Mouse (Mus musculus) ES-E14 (cell line): ENCODE results near the gene Hipk4. TPM values are rescaled to one million over a fixed set of nuclear protein-coding genes. Genes with fewer than 3 reads are reported as not detected.
A peak's percentile ranks its signal among the peaks of the same experiment; 100 is the strongest.

Experiments used
- DNase-seq: peaks from one replicate; pipeline ENCODE4 v3.0.0-alpha.2; 2013; ENCODE audit warnings: low read depth, low spot score
- H3K27ac ChIP-seq: 2 replicates; pipeline ENCODE4 v1.5.1; 2012; ENCODE audit warnings: low read depth, mild to moderate bottlenecking, low read length, moderate library complexity, mixed read lengths; ENCODE audit not compliant: poor library complexity, insufficient read depth, severe bottlenecking
- H3K36me3 ChIP-seq: 2 replicates; pipeline ENCODE4 v1.6.1; 2012; ENCODE audit warnings: mild to moderate bottlenecking, low read length, moderate library complexity, mixed read lengths; ENCODE audit not compliant: control insufficient read depth, poor library complexity, insufficient read depth, severe bottlenecking
- H3K4me1 ChIP-seq, 2 experiments: fragments of 150-350 bp in 1 of 2; sonication (generic) in 1 of 2; 2 replicates each; pipeline ENCODE4 v1.6.1; 2012; ENCODE audit warnings: low read length in 2 of 2, mild to moderate bottlenecking in 1 of 2, mixed read lengths in 1 of 2; ENCODE audit not compliant: control insufficient read depth in 2 of 2, insufficient read depth in 2 of 2, poor library complexity in 1 of 2
- H3K4me3 ChIP-seq, 2 experiments: fragments of 150-350 bp in 1 of 2; sonication (generic) in 1 of 2; 2 replicates each; pipeline ENCODE4 v1.5.1; 2012; ENCODE audit warnings: low read length in 2 of 2, low read depth in 1 of 2, mild to moderate bottlenecking in 1 of 2, mixed read lengths in 1 of 2; ENCODE audit not compliant: insufficient read depth in 1 of 2, poor library complexity in 1 of 2, severe bottlenecking in 1 of 2
- H3K9ac ChIP-seq: 2 replicates; pipeline ENCODE4 v1.6.1; 2012; ENCODE audit warnings: low read depth, mild to moderate bottlenecking, low read length, mixed read lengths; ENCODE audit not compliant: poor library complexity, insufficient read depth, severe bottlenecking
- H3K9me3 ChIP-seq: fragments of 150-350 bp; sonication (generic); 2 replicates; pipeline ENCODE4 v1.6.1; 2012; ENCODE audit warnings: low read depth, mild to moderate bottlenecking, low read length; ENCODE audit not compliant: control insufficient read depth, insufficient read depth
- CHD2 ChIP-seq: IDR thresholded peaks from 2 replicates; pipeline ENCODE4 v1.6.1; 2014; ENCODE audit warnings: mild to moderate bottlenecking, low read depth, low read length, inconsistent platforms
- HCFC1 ChIP-seq: IDR thresholded peaks from 2 replicates; pipeline ENCODE4 v1.6.1; 2012; ENCODE audit warnings: low read length, inconsistent platforms, borderline replicate concordance; ENCODE audit not compliant: insufficient read depth
- MAFK ChIP-seq: IDR thresholded peaks from 2 replicates; pipeline ENCODE4 v1.6.1; 2014; ENCODE audit warnings: mild to moderate bottlenecking, low read depth, low read length, inconsistent platforms; ENCODE audit not compliant: insufficient read depth
- ZC3H11A ChIP-seq: IDR thresholded peaks from 2 replicates; pipeline ENCODE4 v1.6.1; 2012; ENCODE audit warnings: low read depth, mild to moderate bottlenecking, inconsistent platforms, low read length, borderline replicate concordance
- ZNF384 ChIP-seq: IDR thresholded peaks from 2 replicates; pipeline ENCODE4 v1.6.1; 2012; ENCODE audit warnings: low read depth, low read length, inconsistent platforms
- in situ Hi-C, 2 experiments: fragments of 600-800 bp; cut with MboI; formaldehyde crosslinking; loops; one replicate each; pipeline ENCODE4 v1.15.1; 2025; ENCODE audit warnings: low sequenced_read_pairs in 2 of 2, inconsistent platforms in 1 of 2; ENCODE audit not compliant: unreplicated experiment in 2 of 2
- total RNA-seq: library from RNA; depleted of rRNA; stranded (reverse); fragments of 300-350 nt; gene quantifications from 2 replicates; pipeline ENCODE4 v1.2.3, GENCODE M21; 2012

Hipk4 gene
- total RNA-seq, 1 experiment = 1.7 TPM

GRCm38 (mm10) chr7:27501620-27502019, 21.4 kb upstream of the Hipk4 start:
- Histone ChIP-seq H3K27ac (no peak overlapping the region), H3K9ac (no peak overlapping the region), H3K4me1 (peaks cover 14 to 39% of the 10 kb centered on the region in 2 experiments; a peak in 3 of 4 replicates), H3K9me3 (no peaks in the 10 kb centered on the region), H3K4me3 (no peak overlapping the region), H3K36me3 (no peaks in the 10 kb centered on the region)
- no peak for TF ChIP-seq ZNF384
- no peak for TF ChIP-seq HCFC1
- TF ChIP-seq CHD2 = no peak
- TF ChIP-seq MAFK = no peak
- TF ChIP-seq ZC3H11A = no peak
- in situ Hi-C loops = no loop called here
- no peak for DNase-seq

DNA sequence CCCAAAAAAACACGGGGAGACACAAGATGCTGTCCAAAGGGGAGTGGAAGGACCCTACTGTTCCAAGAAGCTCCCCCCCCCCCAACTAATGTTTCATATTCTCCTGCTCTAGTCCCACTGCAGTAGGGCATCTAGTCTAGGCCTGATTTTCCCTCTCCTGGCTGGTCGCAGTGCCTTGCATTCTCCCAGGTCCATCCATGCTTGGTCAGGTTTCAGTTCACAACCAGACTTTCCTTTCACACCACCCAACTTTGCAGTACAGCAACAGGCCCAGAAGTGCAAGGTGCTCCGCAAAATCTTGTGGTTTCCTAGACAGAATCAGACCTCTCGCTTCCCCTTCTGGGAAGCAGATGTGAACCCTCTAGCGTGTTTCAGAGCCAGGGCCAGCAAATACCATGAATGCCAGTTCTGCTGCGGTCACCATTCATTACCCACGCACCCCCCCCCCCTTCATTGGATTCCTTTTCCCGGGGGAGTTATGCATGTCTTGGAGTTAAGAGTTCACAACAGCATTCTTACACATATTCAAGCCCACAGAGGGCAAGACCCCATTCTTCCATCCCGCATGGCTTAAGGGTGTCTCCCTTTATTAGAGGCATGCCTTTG, 16.2 kb upstream of the Hipk4 start:
- no peaks in the 10 kb centered on the region for H3K36me3 ChIP-seq
- DNase-seq = no peak
- no peak overlapping the region; the same call in 1 of the 2 replicates for H3K27ac ChIP-seq
- TF ChIP-seq ZNF384 = no peak
- TF ChIP-seq HCFC1 = no peak
- TF ChIP-seq ZC3H11A = no peak
- TF ChIP-seq MAFK = no peak
- no peak for TF ChIP-seq CHD2
- in situ Hi-C loops = no loop called here
- no peak overlapping the region for H3K9ac ChIP-seq
- H3K4me1 ChIP-seq = peaks cover 13 to 25% of the 10 kb centered on the region in 2 experiments; a peak in 3 of 4 replicates
- no peaks in the 10 kb centered on the region for H3K9me3 ChIP-seq
- H3K4me3 ChIP-seq = peak overlapping the region in 1 of 2 experiments; percentile 95; a peak in 2 of 4 replicates

DNA sequence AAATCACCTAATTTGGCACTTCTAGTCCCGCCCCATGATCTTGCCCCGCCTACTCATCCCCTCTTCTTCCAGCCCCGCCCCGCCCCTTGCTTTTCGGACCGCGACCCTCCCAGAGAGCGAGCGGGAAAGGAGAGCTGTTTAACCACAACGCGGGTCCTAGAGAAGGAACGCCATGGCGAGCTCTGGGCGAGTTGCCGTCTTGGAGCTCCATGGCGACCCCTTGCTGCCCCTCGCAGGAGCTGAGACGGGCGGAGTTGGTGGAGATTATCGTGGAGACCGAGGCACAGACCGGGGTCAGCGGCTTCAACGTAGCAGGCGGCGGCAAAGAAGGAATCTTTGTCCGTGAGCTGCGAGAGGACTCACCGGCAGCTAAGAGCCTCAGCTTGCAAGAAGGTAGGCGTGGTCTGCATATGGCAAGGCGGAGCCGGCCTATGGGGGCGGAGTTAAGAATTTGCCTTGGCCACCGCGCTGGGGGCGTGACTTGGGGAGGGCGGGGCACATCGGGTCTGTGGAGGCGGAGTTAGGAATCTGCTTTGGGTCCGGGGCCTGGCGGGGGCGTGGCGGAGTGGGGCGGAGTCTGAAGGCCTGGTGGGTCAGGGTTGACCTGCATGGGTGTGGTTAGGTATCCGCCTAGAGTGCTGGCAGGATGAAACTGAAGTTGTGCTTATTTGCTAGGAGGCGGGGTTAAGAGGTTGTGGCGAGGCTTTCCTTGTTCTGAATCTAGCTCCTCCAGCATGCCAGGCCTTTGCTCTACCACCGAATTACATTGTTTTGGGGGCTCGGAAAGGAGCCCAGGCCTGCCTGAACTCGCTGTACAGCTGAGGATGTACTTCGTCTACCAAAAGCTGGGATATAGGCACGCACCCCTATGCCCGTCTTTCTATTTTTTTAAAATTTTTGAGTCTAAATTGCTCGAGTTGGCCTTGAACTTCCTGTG, 15.1 kb upstream of the Hipk4 start:
- TF ChIP-seq HCFC1 = peak; percentile 54; the same call in 1 of the 2 replicates
- TF ChIP-seq CHD2 = no peak; the same call in 1 of the 2 replicates
- no peak for TF ChIP-seq ZNF384
- in situ Hi-C loops = no loop called here
- Histone ChIP-seq H3K9me3 (no peaks in the 10 kb centered on the region), H3K27ac (peak overlapping the region; percentile 98), H3K9ac (peak overlapping the region; percentile 99), H3K4me3 (peak overlapping the region; percentile 95 to 96), H3K36me3 (no peaks in the 10 kb centered on the region), H3K4me1 (peaks cover 11 to 25% of the 10 kb centered on the region in 2 experiments; a peak in 3 of 4 replicates)
- DNase-seq = peak; percentile 99

DNA sequence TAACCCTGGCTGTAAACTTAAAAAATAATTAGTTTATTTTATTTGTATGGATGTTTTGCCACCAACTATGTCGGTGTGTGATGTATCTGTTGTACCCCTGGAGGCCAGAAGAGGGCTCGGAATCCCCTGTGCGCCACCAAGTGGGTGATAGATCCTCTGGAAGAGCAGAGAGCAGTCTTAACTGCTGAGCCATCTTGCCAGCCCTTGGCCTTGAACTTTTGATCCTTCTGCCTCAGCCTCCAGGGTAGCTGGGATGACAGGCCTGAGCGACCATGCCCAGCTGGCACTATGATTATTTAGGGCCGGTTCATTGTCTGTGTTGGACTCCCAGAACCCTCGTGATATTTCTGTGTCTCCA, 14.4 kb upstream of the Hipk4 start:
- Histone ChIP-seq H3K9ac (peak overlapping the region; percentile 61; the same call in 1 of the 2 replicates), H3K27ac (peak overlapping the region; percentile 68; the same call in 1 of the 2 replicates), H3K4me1 (peaks cover 11 to 25% of the 10 kb centered on the region in 2 experiments; a peak in 3 of 4 replicates), H3K4me3 (peak overlapping the region; percentile 65 to 71; a peak in 3 of 4 replicates), H3K36me3 (no peaks in the 10 kb centered on the region), H3K9me3 (no peaks in the 10 kb centered on the region)
- TF ChIP-seq ZC3H11A (no peak), ZNF384 (peak; percentile 53; the same call in 1 of the 2 replicates), MAFK (0 out of 2 replicates have a peak, but pooled peaks have one; percentile 30)
- in situ Hi-C loops = no loop called here
- no peak for DNase-seq
